8 mouse cellular contexts compared by ENCODE assay signal in the genomic region with DNA sequence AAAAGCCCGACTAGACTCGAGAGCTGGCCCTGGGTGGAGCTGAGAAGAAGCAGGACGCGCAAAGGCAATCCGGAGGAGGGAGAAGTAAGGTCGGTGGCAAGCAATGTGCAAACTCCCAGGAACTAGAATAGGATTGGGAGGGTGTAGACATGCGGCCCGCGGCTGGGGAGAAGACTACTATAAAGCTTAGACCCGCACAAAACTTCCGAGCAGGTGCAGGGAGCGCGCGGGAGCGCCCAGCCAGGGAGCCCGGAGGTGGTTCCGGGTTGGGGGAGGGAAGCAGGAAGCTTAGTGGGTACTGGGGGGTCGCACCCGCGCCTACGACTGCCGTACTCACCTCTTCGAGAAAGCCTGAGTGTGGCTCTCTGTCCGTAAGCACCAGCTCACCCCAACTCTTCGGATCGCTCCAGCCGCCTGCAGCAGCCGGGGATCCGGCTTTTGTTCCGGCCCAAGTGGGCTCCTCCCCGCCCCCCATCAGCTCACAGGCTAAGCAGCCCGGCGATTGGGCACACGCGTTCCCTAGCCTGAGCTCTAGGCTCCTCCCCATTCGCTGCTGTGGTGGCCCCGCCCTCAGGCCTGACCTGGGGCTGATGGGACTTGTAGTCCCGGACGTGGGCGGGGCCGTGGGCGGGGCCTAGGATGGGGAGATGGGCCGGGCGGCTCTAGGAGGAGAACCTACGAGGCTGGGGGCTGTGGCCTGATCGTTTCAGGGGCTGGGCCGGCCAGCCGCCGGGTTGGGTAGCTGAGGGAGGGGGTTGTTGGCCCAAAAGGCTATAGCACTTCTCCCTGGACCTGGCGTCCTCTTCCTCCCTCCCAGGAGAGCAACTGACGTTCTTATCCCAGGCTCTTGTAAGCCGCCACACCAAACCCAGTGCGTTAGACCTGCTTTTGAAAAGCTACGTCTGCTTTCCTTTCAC. TPM values are rescaled to one million over a fixed set of nuclear protein-coding genes. Genes with fewer than 3 reads are reported as not detected.
DNase-seq lines count a peak whose midpoint lies in the region; ATAC-seq and TF ChIP-seq lines count a peak whose summit lies in the region.

A gene (minus strand): TSS at position 543 of the 917 bp plus-strand sequence.

- H3K9me3 ChIP-seq in embryonic facial prominence, embryonic 15.5 days (replicated peaks), result no peaks in the 10 kb centered on the region
- H3K9me3 ChIP-seq in limb, embryonic 14.5 days (ENCODE audit: control insufficient read depth, low read length), result no peaks in the 10 kb centered on the region
- H3K9me3 ChIP-seq in midbrain, postnatal 0 days (ENCODE audit: low read length), result no peaks in the 10 kb centered on the region

- H3K36me3 ChIP-seq in embryonic facial prominence, embryonic 15.5 days, result peaks cover 10% of the 10 kb centered on the region
- H3K36me3 ChIP-seq in limb, embryonic 14.5 days (ENCODE audit: control insufficient read depth, insufficient read depth, low read length), result peaks cover 12% of the 10 kb centered on the region
- peaks cover 7% of the 10 kb centered on the region for H3K36me3 ChIP-seq in midbrain, postnatal 0 days (ENCODE audit: insufficient read depth, low read length)

- peak within 1 kb of the TSS; percentile 89 for H3K27ac ChIP-seq in bone marrow, adult 2 months (ENCODE audit: control insufficient read depth, insufficient read depth, low read depth, low read length, poor library complexity)
- peak within 1 kb of the TSS; percentile 92 for H3K27ac ChIP-seq in embryonic facial prominence, embryonic 15.5 days (replicated peaks)
- peak within 1 kb of the TSS; percentile 88 for H3K27ac ChIP-seq in limb, embryonic 14.5 days (replicated peaks; ENCODE audit: low read depth, low read length)
- peak within 1 kb of the TSS; percentile 79 for H3K27ac ChIP-seq in midbrain, postnatal 0 days (ENCODE audit: low read depth, low read length)

- H3K4me3 ChIP-seq in bone marrow, adult 2 months (replicated peaks; ENCODE audit: control insufficient read depth, low read depth, low read length), result peak within 1 kb of the TSS; percentile 97
- H3K4me3 ChIP-seq in embryonic facial prominence, embryonic 15.5 days (replicated peaks), result peak within 1 kb of the TSS; percentile 73
- peak within 1 kb of the TSS; percentile 83 for H3K4me3 ChIP-seq in limb, embryonic 14.5 days (replicated peaks; ENCODE audit: low read length)
- H3K4me3 ChIP-seq in midbrain, postnatal 0 days (ENCODE audit: low read depth, low read length), result peak within 1 kb of the TSS; percentile 54

- H3K4me2 ChIP-seq in embryonic facial prominence, embryonic 15.5 days (replicated peaks), result peak within 1 kb of the TSS; percentile 89
- H3K4me2 ChIP-seq in limb, embryonic 14.5 days (replicated peaks; ENCODE audit: low read depth, low read length, severe bottlenecking), result peak within 1 kb of the TSS; percentile 89
- peak within 1 kb of the TSS; percentile 79 for H3K4me2 ChIP-seq in midbrain, postnatal 0 days (ENCODE audit: low read depth, low read length, poor library complexity, severe bottlenecking)

- H3K9ac ChIP-seq in embryonic facial prominence, embryonic 15.5 days, result peak within 1 kb of the TSS; percentile 69
- peak within 1 kb of the TSS; percentile 83 for H3K9ac ChIP-seq in limb, embryonic 14.5 days (ENCODE audit: low read depth, low read length, severe bottlenecking)
- peak within 1 kb of the TSS; percentile 73 for H3K9ac ChIP-seq in midbrain, postnatal 0 days (replicated peaks; ENCODE audit: low read length, poor library complexity, severe bottlenecking)

- under 1% methylated on average over 54 of the region's 54 CpGs for WGBS in bone marrow, adult 2 months
- WGBS in embryonic facial prominence, embryonic 15.5 days, result under 1% methylated on average over 54 of the region's 54 CpGs
- WGBS in limb, embryonic 14.5 days, result under 1% methylated on average over 49 of the region's 54 CpGs
- under 1% methylated on average over 50 of the region's 54 CpGs for WGBS in midbrain, postnatal 0 days

- peaks cover 6% of the 10 kb centered on the region; the same call in 1 of the 2 replicates for H3K4me1 ChIP-seq in bone marrow, adult 2 months (ENCODE audit: control insufficient read depth, insufficient read depth, low read length)
- H3K4me1 ChIP-seq in embryonic facial prominence, embryonic 15.5 days, result peaks cover 37% of the 10 kb centered on the region
- peaks cover 20% of the 10 kb centered on the region for H3K4me1 ChIP-seq in limb, embryonic 14.5 days (ENCODE audit: control insufficient read depth, insufficient read depth, low read length)
- peaks cover 20% of the 10 kb centered on the region for H3K4me1 ChIP-seq in midbrain, postnatal 0 days (ENCODE audit: insufficient read depth, low read length)

- peak; percentile 99 for ATAC-seq in embryonic facial prominence, embryonic 15.5 days (ENCODE audit: insufficient number of reproducible peaks, low FRiP score, low TSS enrichment, low read depth)
- ATAC-seq in limb, embryonic 14.5 days (ENCODE audit: low FRiP score, low read depth), result peak; percentile 98
- peak; percentile 99 for ATAC-seq in midbrain, postnatal 0 days (ENCODE audit: low FRiP score)

- no peaks in the 10 kb centered on the region for H3K27me3 ChIP-seq in embryonic facial prominence, embryonic 15.5 days
- H3K27me3 ChIP-seq in limb, embryonic 14.5 days (ENCODE audit: control insufficient read depth, insufficient read depth, low read length), result no peaks in the 10 kb centered on the region
- H3K27me3 ChIP-seq in midbrain, postnatal 0 days (ENCODE audit: insufficient read depth, low read length), result no peaks in the 10 kb centered on the region

- TF ChIP-seq POLR2A in bone marrow, adult 2 months (IDR thresholded peaks at IDR 0.05; ENCODE audit: borderline replicate concordance, control insufficient read depth, low read depth, low read length), result peak; percentile 96
- peak; percentile 96; the same call in 1 of the 2 replicates for TF ChIP-seq POLR2A in limb, embryonic 14.5 days (IDR thresholded peaks at IDR 0.05; ENCODE audit: borderline replicate concordance, extremely low read depth, insufficient read depth, insufficient read length)

- peak; percentile 99 for DNase-seq in 416B (ENCODE audit: low read depth)
- DNase-seq in heart, adult 8-10 months (ENCODE audit: low spot score), result peak; percentile 96
- peak; percentile 99 for DNase-seq in kidney, adult 9 months
- DNase-seq in limb, embryonic 14.5 days (ENCODE audit: low spot score), result peak; percentile 99
- DNase-seq in midbrain, postnatal 0 days (ENCODE audit: low spot score), result peak; percentile 100
- peak; percentile 95 to 97 for DNase-seq in spleen, postnatal 14 days (ENCODE audit: low spot score in 2 of 2)

- 0 out of 2 replicates have a peak, but pooled peaks have one; percentile 6 for TF ChIP-seq CTCF in bone marrow, adult 2 months (IDR thresholded peaks at IDR 0.05; ENCODE audit: control insufficient read depth, insufficient read depth, low read length)
- no peak; the same call in 1 of the 2 replicates for TF ChIP-seq CTCF in midbrain, postnatal 0 days (IDR thresholded peaks at IDR 0.05)

RNA-seq across cellular contexts. Expression of the gene that starts here (rescaled TPM):
- polyA plus RNA-seq in bone marrow, adult 2 months (2011; ENCODE audit: insufficient read depth, insufficient read length, low replicate concordance, missing spikeins), result 12.8 and 31.2 TPM in 2 replicates
- polyA plus RNA-seq in embryonic facial prominence, embryonic 15.5 days (2015; fragmentation: Nextera tagmentation; extraction: Ambion mirVana), result 137 and 152 TPM in 2 replicates
- 10 to 100 TPM; 20.0 to 39.1 (median 27.5) TPM for total RNA-seq in heart, adult 8-10 months (2022)
- polyA plus RNA-seq in limb, embryonic 14.5 days (2012; rRNA removed), result 108 and 118 TPM in 2 replicates
- polyA plus RNA-seq in limb, embryonic 14.5 days (2014; fragmentation: Nextera tagmentation; extraction: Ambion mirVana), result 156 and 159 TPM in 2 replicates
- 207 and 228 TPM in 2 replicates for total RNA-seq in midbrain, postnatal 0 days (2014; rRNA removed)
- polyA plus RNA-seq in midbrain, postnatal 0 days (2015; fragmentation: Nextera tagmentation; extraction: Ambion mirVana), result 116 and 120 TPM in 2 replicates

Comparison
In these comparisons a context has a peak if more than half of its experiments do, and no peak if none do; other contexts are left out.
1. Peak in every context shown above with its lines: DNase-seq, ATAC-seq, H3K4me3 ChIP-seq and H3K27ac ChIP-seq.